Mouse (Mus musculus): ENCODE data around the gene Cdx2. TPM values are rescaled to one million over a fixed set of nuclear protein-coding genes. Genes with fewer than 3 reads are reported as not detected.

The Cdx2 gene
- total RNA-seq (2021) (not detected), polyA plus RNA-seq (2012; rRNA removed) (not detected in 2 replicates)
- long read RNA-seq, result 0 reads

GRCm38 (mm10) chr5:147306638-147307397, at the start of gene Cdx2:
Gene Cdx2 (minus strand): TSS chr5:147307270.
- no peak for DNase-seq

GRCm38 (mm10) chr5:147356260-147357055, 49.4 kb upstream of the Cdx2 start:
- DNase-seq, result no peak

- no peak for DNase-seq
Measured at GRCm38 (mm10) chr5:147355788-147356187, 48.7 kb upstream of the Cdx2 start.

DNA sequence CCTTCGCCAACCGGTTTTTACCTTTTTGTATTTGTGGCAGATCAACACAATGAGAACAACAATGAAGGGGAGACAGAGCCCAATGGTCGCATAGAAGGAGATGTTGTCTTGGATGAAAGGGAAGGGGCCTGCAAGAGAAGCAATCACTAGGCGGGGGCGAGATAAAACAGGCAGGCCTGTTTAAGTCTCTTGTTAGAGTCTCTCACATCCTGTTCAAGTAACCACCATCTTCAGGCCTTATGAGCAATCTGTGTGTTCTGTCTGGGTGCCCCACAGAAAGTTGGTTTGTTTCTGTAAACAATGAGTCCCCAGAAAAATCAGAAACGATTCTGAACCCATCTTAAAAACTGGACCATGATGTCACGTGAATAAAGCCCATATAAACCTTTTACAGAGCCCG, 47.9 kb upstream of the Cdx2 start:
- no peak for DNase-seq

GRCm38 (mm10) chr5:147354161-147354780, 47.2 kb upstream of the Cdx2 start:
- no peak for DNase-seq

- no peak for DNase-seq
Measured at GRCm38 (mm10) chr5:147351931-147352330, 44.9 kb upstream of the Cdx2 start.

DNA sequence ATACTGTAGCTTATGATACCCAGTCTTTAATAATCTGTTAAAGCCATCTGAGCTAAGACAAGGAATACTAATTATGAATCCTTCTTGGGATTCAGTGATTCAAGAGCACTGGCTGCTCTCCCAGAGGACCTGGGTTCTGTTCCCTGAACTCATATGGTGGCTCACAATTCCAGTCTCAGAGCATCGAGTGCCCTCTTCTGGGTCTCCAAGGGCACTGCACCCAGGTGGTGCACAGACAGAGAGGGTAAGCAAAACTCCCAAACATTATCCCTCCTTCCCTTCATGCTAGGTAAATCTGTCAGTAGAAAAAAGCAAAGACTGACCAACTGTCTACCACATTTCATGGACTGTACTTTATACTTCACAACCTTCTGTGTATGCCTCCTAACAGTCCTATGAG, 38.9 kb upstream of the Cdx2 start:
- no peak for DNase-seq

DNA sequence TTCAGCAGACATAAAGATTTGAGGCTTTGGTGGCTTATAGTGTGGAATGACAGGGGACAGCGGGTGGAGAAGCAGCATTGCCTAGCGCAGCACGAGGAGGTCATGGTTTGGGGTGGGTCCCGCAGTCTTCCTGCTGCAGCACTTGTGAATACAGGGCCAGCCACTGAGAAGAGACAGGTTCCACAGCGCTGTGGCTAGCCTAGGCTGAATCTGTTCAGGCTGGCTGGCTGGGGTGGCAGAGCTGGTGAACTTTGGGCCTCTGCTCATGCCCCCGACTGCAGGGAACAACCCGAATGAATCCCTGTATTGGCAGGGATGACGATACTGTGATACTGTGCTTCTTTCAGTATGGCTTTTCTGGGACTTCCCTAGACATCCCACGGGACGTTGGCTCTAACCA, 36.8 kb upstream of the Cdx2 start:
- DNase-seq, result no peak

DNA sequence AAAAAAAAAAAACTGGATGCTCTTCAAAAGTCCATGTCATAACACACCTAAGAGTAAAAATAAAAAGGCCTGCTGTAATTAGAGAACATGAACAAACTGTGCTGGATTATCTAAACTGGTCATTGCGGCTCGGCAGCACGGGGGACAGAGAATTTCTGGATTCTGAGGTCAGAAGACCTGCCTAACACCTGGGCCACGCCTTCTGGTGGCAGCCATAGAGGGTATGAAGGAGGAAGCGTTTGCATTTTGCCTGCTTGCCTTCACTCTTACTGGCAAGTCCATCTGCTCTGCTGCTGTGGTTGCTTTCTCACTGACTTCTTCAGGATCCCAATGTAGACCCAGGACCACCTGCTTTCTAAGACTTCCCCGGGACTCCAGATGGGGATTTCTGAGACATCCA, 35.8 kb upstream of the Cdx2 start:
- no peak for DNase-seq

GRCm38 (mm10) chr5:147340741-147341414, 33.8 kb upstream of the Cdx2 start:
- DNase-seq, result no peak

GRCm38 (mm10) chr5:147339560-147339959, 32.5 kb upstream of the Cdx2 start:
- no peak for DNase-seq

DNA sequence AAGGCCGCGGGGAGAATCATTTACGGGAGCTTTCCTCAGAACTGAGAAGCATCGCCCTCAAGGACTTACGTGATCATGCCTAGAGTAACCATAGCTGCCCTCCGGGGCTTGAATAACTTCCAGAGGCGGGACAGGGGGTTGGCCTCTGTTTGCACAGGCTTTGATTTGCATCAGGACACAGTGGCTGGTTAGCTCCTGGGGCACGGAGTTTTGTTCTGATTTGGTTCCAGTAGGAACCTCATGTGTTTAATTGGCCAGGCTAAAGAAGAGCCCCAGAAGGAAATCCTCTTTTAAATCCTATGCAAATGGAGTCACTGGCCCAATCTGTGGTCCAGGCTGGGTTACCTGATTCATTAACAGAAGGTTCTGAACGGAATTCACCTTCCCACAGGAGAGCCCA, 31.9 kb upstream of the Cdx2 start:
- no peak for DNase-seq

DNA sequence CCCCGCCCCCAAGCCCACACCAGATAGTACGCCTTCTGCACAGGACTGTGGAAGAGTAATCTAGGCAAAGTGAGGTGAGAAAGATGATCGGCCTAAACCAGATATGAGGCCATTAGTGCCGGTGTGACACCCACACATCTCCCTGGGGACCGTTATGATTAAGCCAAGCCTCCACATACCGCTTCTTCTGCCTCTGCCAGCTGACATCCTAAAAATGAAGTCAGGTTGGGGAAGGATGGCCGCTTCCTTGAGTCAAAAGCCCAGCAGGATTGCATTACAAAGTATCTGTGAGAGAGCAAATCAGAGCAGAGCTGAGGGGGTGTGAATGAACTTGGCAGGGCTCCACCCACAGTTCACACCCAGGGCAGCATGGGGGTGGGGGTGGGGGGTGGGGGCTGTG, 25.6 kb upstream of the Cdx2 start:
- no peak for DNase-seq

DNA sequence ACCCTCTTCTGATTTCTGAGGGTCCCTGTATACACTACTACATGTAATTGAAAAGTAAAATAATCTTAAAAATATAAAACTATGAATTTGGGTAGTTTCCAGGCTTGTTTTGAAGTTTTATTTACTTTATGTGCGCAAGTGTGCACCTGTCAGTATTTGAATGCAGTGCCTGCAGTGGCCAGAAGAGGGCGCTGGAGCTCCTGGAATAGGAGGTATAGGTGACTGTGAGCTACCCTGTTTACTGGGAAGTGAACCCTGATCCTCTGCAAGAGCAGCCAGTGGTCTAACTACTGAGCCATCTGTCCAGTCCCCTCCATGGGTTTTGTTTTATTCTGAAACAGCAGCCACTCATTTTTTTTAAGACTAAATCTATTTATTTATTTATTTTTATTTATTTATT, 24.5 kb upstream of the Cdx2 start:
- DNase-seq, result no peak

GRCm38 (mm10) chr5:147329946-147330345, 22.9 kb upstream of the Cdx2 start:
- no peak for DNase-seq

DNA sequence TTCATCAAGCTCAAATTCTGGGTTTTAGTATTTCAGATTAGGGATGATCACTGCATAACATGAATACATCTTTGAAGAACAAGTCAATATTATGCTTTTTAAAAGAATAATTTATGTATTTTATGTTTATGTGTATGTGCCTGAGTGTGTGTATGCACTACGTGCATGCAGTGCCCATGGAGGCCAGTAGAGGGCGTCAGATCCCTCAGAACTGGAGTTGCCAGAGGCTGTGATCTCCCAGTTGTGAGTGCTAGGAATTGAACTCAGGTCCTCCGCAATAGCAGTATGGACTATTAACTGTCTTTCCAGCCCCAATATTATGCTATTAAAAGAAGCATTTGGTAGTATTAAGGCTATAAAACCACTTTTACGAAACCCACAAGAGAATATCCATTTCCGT, 20.6 kb upstream of the Cdx2 start:
- DNase-seq, result no peak

GRCm38 (mm10) chr5:147325931-147326330, 18.9 kb upstream of the Cdx2 start:
- no peak for DNase-seq

- DNase-seq, result peak; percentile 68
Measured at GRCm38 (mm10) chr5:147323237-147323917, 16.3 kb upstream of the Cdx2 start.

GRCm38 (mm10) chr5:147322183-147322582, 15.1 kb upstream of the Cdx2 start, which contains the start of gene Urad:
Gene Urad (minus strand): TSS chr5:147322440.
- no peak for DNase-seq

- no peak for DNase-seq
Measured at GRCm38 (mm10) chr5:147319653-147320052, 12.6 kb upstream of the Cdx2 start.

DNA sequence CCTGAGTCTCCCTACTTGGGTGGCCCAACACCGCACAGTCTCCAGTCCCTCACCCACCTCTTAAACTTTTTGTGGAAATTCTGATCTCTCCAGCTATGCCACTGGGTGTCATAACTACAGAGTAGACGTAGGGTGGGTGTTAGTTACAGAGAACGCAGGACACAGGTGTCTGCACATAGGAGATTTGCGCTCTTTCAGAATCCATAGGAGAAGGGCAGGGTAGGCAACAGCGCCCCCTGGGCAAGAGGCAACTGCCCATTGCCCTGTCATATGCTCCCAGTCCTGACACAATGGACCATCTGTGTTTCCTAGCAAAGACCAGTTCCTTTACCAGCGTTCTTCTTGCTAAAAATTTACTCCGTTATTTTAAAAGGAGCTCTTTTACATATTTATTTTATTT, 10.9 kb upstream of the Cdx2 start:
- DNase-seq, result no peak

GRCm38 (mm10) chr5:147317321-147317720, 10.3 kb upstream of the Cdx2 start:
- no peak for DNase-seq

Data from adrenal gland, adult 2 months (tissue).